Mouse (Mus musculus) MEL (cell line): ENCODE measurements around the gene Psmb10. TPM values are rescaled to one million over a fixed set of nuclear protein-coding genes. Genes with fewer than 3 reads are reported as not detected.

Experiments
- DNase-seq: peaks from one replicate; pipeline ENCODE4 v3.0.0; 2011; ENCODE audit warnings: low read depth, low spot score
- H3K27ac ChIP-seq: 2 replicates; pipeline ENCODE4 v1.5.1; 2012; ENCODE audit warnings: low read depth, mild to moderate bottlenecking, control low read depth, low read length, moderate library complexity; ENCODE audit not compliant: control insufficient read depth
- H3K27me3 ChIP-seq, 2 experiments: fragments of 150-350 bp in 1 of 2; sonication (generic) in 1 of 2; 2 replicates each; pipeline ENCODE4 v1.6.1; 2012; ENCODE audit warnings: low read length in 2 of 2, mild to moderate bottlenecking in 2 of 2, improper control_type of control experiment in 1 of 2, moderate library complexity in 1 of 2; ENCODE audit not compliant: insufficient read depth in 2 of 2, control insufficient read depth in 1 of 2
- H3K36me3 ChIP-seq, 2 experiments: 2 replicates each; pipeline ENCODE4 v1.6.1; 2012 to 2014; ENCODE audit warnings: low read length in 2 of 2, improper control_type of control experiment in 1 of 2, inconsistent platforms in 1 of 2, mild to moderate bottlenecking in 1 of 2; ENCODE audit not compliant: insufficient read depth in 2 of 2, control insufficient read depth in 1 of 2
- H3K4me1 ChIP-seq, 2 experiments: fragments of 150-350 bp in 1 of 2; sonication (generic) in 1 of 2; 2 replicates each; pipeline ENCODE4 v1.6.1; 2012; ENCODE audit warnings: low read length in 2 of 2, improper control_type of control experiment in 1 of 2, mild to moderate bottlenecking in 1 of 2; ENCODE audit not compliant: insufficient read depth in 2 of 2, control insufficient read depth in 1 of 2
- H3K4me3 ChIP-seq, 2 experiments: fragments of 150-350 bp in 1 of 2; sonication (generic) in 1 of 2; 2 replicates each; pipeline ENCODE4 v1.5.1; 2012; ENCODE audit warnings: low read depth in 2 of 2, low read length in 2 of 2, mild to moderate bottlenecking in 2 of 2, moderate library complexity in 2 of 2, control low read depth in 1 of 2, improper control_type of control experiment in 1 of 2; ENCODE audit not compliant: control insufficient read depth in 1 of 2, insufficient read depth in 1 of 2
- H3K79me2 ChIP-seq: 2 replicates; pipeline ENCODE4 v1.6.1; 2012; ENCODE audit warnings: mild to moderate bottlenecking, low read length, moderate library complexity; ENCODE audit not compliant: control insufficient read depth, poor library complexity, insufficient read depth
- H3K9ac ChIP-seq: 2 replicates; pipeline ENCODE4 v1.6.1; 2012; ENCODE audit warnings: low read depth, mild to moderate bottlenecking, control low read depth, low read length, moderate library complexity; ENCODE audit not compliant: control insufficient read depth, poor library complexity, severe bottlenecking
- H3K9me3 ChIP-seq: fragments of 150-350 bp; sonication (generic); replicated peaks from 2 replicates; pipeline ENCODE4 v1.6.1; 2012; ENCODE audit warnings: mild to moderate bottlenecking, low read length, improper control_type of control experiment, moderate library complexity; ENCODE audit not compliant: insufficient read depth
- EP300 ChIP-seq, 2 experiments: IDR thresholded peaks; 2 replicates each; pipeline ENCODE4 v1.6.1; 2011; ENCODE audit warnings: improper control_type of control experiment in 2 of 2, low read length in 2 of 2, low read depth in 1 of 2, mild to moderate bottlenecking in 1 of 2
- GABPA ChIP-seq: IDR thresholded peaks from 2 replicates; pipeline ENCODE4 v1.6.1; 2012; ENCODE audit warnings: low read depth, mild to moderate bottlenecking, inconsistent platforms, low read length, improper control_type of control experiment, moderate library complexity
- MAFK ChIP-seq: IDR thresholded peaks from 2 replicates; pipeline ENCODE4 v1.6.1; 2011; ENCODE audit warnings: low read depth, mild to moderate bottlenecking, low read length, improper control_type of control experiment, borderline replicate concordance
- NRF1 ChIP-seq: IDR thresholded peaks from 2 replicates; pipeline ENCODE4 v1.6.1; 2014; ENCODE audit warnings: low read depth, mild to moderate bottlenecking, inconsistent platforms, low read length, improper control_type of control experiment, moderate library complexity; ENCODE audit not compliant: poor library complexity, insufficient read depth, severe bottlenecking
- SIN3A ChIP-seq: IDR thresholded peaks from 2 replicates; pipeline ENCODE4 v1.6.1; 2012; ENCODE audit warnings: low read length, improper control_type of control experiment, inconsistent platforms
- TBP ChIP-seq: IDR thresholded peaks from 2 replicates; pipeline ENCODE4 v1.8.0; 2011; ENCODE audit warnings: low read depth, low read length, improper control_type of control experiment
- UBTF ChIP-seq: IDR thresholded peaks from 2 replicates; pipeline ENCODE4 v1.6.1; 2012; ENCODE audit warnings: low read depth, mild to moderate bottlenecking, inconsistent platforms, low read length, improper control_type of control experiment, moderate library complexity, borderline replicate concordance; ENCODE audit not compliant: insufficient read depth
- ZKSCAN1 ChIP-seq: IDR thresholded peaks from 2 replicates; pipeline ENCODE4 v1.6.1; 2012; ENCODE audit warnings: low read depth, mild to moderate bottlenecking, inconsistent platforms, low read length, improper control_type of control experiment, moderate library complexity
- polyA plus RNA-seq, 2 experiments: library from polyadenylated mRNA; stranded (reverse) in 1 of 2; unstranded in 1 of 2; fragments of >175 nt in 1 of 2; fragments of >200 nt in 1 of 2; gene quantifications; 2 replicates each; pipeline versions ENCODE4 v1.2.1 to v1.2.4; 2012; ENCODE audit warnings: low replicate concordance in 2 of 2, low read depth in 1 of 2; ENCODE audit not compliant: insufficient read length in 2 of 2, insufficient read depth in 1 of 2, missing spikeins in 1 of 2
- total RNA-seq: library from RNA; depleted of rRNA; stranded (reverse); fragments of 300-350 nt; gene quantifications from 2 replicates; pipeline ENCODE4 v1.2.3, GENCODE M21; 2012; rRNA removed

Gene Psmb10
- total and polyA plus RNA-seq, 3 experiments, result 193 to 275 TPM; not detected in 1

DNA sequence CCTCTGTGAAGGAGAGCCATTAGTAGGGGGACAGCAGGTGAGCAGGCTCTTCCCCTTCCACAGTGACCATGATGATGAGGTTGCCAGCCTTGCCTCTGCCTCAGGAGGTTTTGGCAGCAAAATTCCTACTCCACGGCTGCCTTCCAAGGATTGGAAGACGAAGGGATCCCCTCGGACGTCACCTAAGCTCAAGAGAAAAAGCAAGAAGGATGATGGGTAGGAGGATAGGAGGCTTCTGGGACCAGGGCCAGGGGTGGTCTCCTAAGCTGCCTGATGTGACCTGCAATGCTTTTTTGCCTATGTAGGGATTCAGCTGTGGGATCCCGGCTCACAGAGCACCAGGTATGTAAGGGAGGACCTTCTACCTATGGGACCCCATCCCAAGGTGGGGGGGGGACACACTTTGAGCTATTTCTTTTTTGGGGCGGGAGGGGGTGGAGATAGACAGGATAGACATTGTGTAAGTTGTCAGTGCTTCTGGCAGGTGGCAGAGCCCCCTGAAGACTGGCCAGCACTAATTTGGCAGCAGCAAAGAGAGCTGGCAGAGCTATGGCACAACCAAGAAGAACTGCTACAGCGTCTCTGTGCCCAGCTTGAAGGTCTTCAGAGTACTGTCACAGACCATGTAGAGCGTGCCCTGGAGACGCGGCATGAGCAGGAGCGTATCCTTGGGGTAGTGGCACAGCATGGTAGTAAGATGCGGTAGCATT lies 48.3 kb downstream of the Psmb10 start:
- Histone ChIP-seq H3K4me1 (no peaks in the 10 kb centered on the region), H3K36me3 (peaks cover 0 to 9% of the 10 kb centered on the region in 2 experiments; a peak in 2 of 4 replicates), H3K4me3 (no peak overlapping the region), H3K9me3 (no peaks in the 10 kb centered on the region), H3K27ac (no peak overlapping the region), H3K27me3 (no peaks in the 10 kb centered on the region), H3K79me2 (no peaks in the 10 kb centered on the region), H3K9ac (no peak overlapping the region)
- TF ChIP-seq UBTF (no peak), GABPA (no peak), NRF1 (no peak), TBP (no peak), EP300 (IDR thresholded peaks at IDR 0.05; ENCODE audit: low read depth in 1 of 2, low read length in 2 of 2) (no peak), ZKSCAN1 (no peak), MAFK (no peak), SIN3A (no peak)
- no peak for DNase-seq

Other genes starting within 250 kb of the Psmb10 start
- 7.5 and 9.3 TPM in 2 replicates for gene Acd, start 237.3 kb downstream of the Psmb10 start, total RNA-seq
- gene Acd, start 237.3 kb downstream of the Psmb10 start, polyA plus RNA-seq, result 10 to 100 TPM in 1 of 2 experiments, not detected in 1; 53.9 TPM
- gene Pard6a, start 237.3 kb downstream of the Psmb10 start, total RNA-seq, result 12.3 and 13.7 TPM in 2 replicates
- gene Pard6a, start 237.3 kb downstream of the Psmb10 start, polyA plus RNA-seq, result 10 to 100 TPM in 1 of 2 experiments, not detected in 1; 20.5 TPM
- 0.13 and 0.23 TPM in 2 replicates for gene 4933405L10Rik, start 230.8 kb downstream of the Psmb10 start, total RNA-seq
- gene 4933405L10Rik, start 230.8 kb downstream of the Psmb10 start, polyA plus RNA-seq, result under 1 TPM in 1 of 2 experiments, not detected in 1; 0.42 TPM
- 22.0 TPM in 2 replicates for gene Enkd1, start 230.2 kb downstream of the Psmb10 start, total RNA-seq
- 10 to 100 TPM in 1 of 2 experiments, not detected in 1; 42.6 TPM for gene Enkd1, start 230.2 kb downstream of the Psmb10 start, polyA plus RNA-seq
- 7.0 and 8.3 TPM in 2 replicates for gene Gfod2, start 179.8 kb downstream of the Psmb10 start, total RNA-seq
- gene Gfod2, start 179.8 kb downstream of the Psmb10 start, polyA plus RNA-seq, result 1 to 10 TPM in 1 of 2 experiments, not detected in 1; 7.0 TPM
- gene Ranbp10, start 111.1 kb downstream of the Psmb10 start, total RNA-seq, result 7.4 and 7.7 TPM in 2 replicates
- gene Ranbp10, start 111.1 kb downstream of the Psmb10 start, polyA plus RNA-seq, result 10 to 100 TPM in 1 of 2 experiments, not detected in 1; 22.1 TPM
- gene Tsnaxip1, start 110.7 kb downstream of the Psmb10 start, total RNA-seq, result not detected in 2 replicates
- under 1 TPM in 1 of 2 experiments, not detected in 1; 0.10 TPM for gene Tsnaxip1, start 110.7 kb downstream of the Psmb10 start, polyA plus RNA-seq
- 14.2 and 15.7 TPM in 2 replicates for gene Cenpt, start 85.2 kb downstream of the Psmb10 start, total RNA-seq
- gene Cenpt, start 85.2 kb downstream of the Psmb10 start, polyA plus RNA-seq, result 10 to 100 TPM in 1 of 2 experiments, not detected in 1; 26.5 TPM
- gene Thap11, start 83.3 kb downstream of the Psmb10 start, total RNA-seq, result 41.9 and 48.8 TPM in 2 replicates
- 10 to 100 TPM in 1 of 2 experiments, not detected in 1; 51.4 TPM for gene Thap11, start 83.3 kb downstream of the Psmb10 start, polyA plus RNA-seq
- 167 and 198 TPM in 2 replicates for gene Nutf2, start 77.9 kb downstream of the Psmb10 start, total RNA-seq
- 10 to 100 TPM in 1 of 2 experiments, not detected in 1; 28.0 TPM for gene Nutf2, start 77.9 kb downstream of the Psmb10 start, polyA plus RNA-seq
- gene Edc4, start 57.6 kb downstream of the Psmb10 start, total RNA-seq, result 44.5 and 46.1 TPM in 2 replicates
- 10 to 100 TPM in 1 of 2 experiments, not detected in 1; 72.1 TPM for gene Edc4, start 57.6 kb downstream of the Psmb10 start, polyA plus RNA-seq
- not detected in 2 replicates for gene Nrn1l, start 44.9 kb downstream of the Psmb10 start, total RNA-seq
- gene Nrn1l, start 44.9 kb downstream of the Psmb10 start, polyA plus RNA-seq, result under 1 TPM in 1 of 2 experiments, not detected in 1; 0.39 TPM
- 11.5 and 12.9 TPM in 2 replicates for gene Pskh1, start 38.0 kb downstream of the Psmb10 start, total RNA-seq
- gene Pskh1, start 38.0 kb downstream of the Psmb10 start, polyA plus RNA-seq, result 10 to 100 TPM in 1 of 2 experiments, not detected in 1; 26.2 TPM
- gene Ctrl, start 4.6 kb downstream of the Psmb10 start, total RNA-seq, result 0.69 and 1.5 TPM in 2 replicates
- gene Ctrl, start 4.6 kb downstream of the Psmb10 start, polyA plus RNA-seq, result 1 to 10 TPM in 1 of 2 experiments, not detected in 1; 3.0 TPM
- 0.78 and 1.1 TPM in 2 replicates for gene Lcat, start 4.9 kb upstream of the Psmb10 start, total RNA-seq
- gene Lcat, start 4.9 kb upstream of the Psmb10 start, polyA plus RNA-seq, result 1 to 10 TPM in 1 of 2 experiments, not detected in 1; 2.5 TPM
- 22.2 and 25.6 TPM in 2 replicates for gene Slc12a4, start 27.7 kb upstream of the Psmb10 start, total RNA-seq
- gene Slc12a4, start 27.7 kb upstream of the Psmb10 start, polyA plus RNA-seq, result 10 to 100 TPM in 1 of 2 experiments, not detected in 1; 32.3 TPM
- not detected in 2 replicates for gene Dpep3, start 41.0 kb upstream of the Psmb10 start, total RNA-seq
- under 1 TPM in 1 of 2 experiments, not detected in 1; 0.11 TPM for gene Dpep3, start 41.0 kb upstream of the Psmb10 start, polyA plus RNA-seq
- 8.6 and 9.2 TPM in 2 replicates for gene Dus2, start 52.9 kb upstream of the Psmb10 start, total RNA-seq
- 10 to 100 TPM in 1 of 2 experiments, not detected in 1; 11.9 TPM for gene Dus2, start 52.9 kb upstream of the Psmb10 start, polyA plus RNA-seq
- gene Dpep2nb, start 67.5 kb upstream of the Psmb10 start, total RNA-seq, result not detected in 2 replicates
- under 1 TPM in 1 of 2 experiments, not detected in 1; 0.14 TPM for gene Dpep2nb, start 67.5 kb upstream of the Psmb10 start, polyA plus RNA-seq
- gene Ddx28, start 73.4 kb upstream of the Psmb10 start, total RNA-seq, result 23.4 and 29.9 TPM in 2 replicates
- 10 to 100 TPM in 1 of 2 experiments, not detected in 1; 21.8 TPM for gene Ddx28, start 73.4 kb upstream of the Psmb10 start, polyA plus RNA-seq
- 14.4 and 16.9 TPM in 2 replicates for gene Nfatc3, start 120.4 kb upstream of the Psmb10 start, total RNA-seq
- gene Nfatc3, start 120.4 kb upstream of the Psmb10 start, polyA plus RNA-seq, result 10 to 100 TPM; 50.2 to 59.3 TPM
- 1.3 and 2.3 TPM in 2 replicates for gene Esrp2, start 198.5 kb upstream of the Psmb10 start, total RNA-seq
- gene Esrp2, start 198.5 kb upstream of the Psmb10 start, polyA plus RNA-seq, result 1 to 10 TPM in 1 of 2 experiments, not detected in 1; 4.5 TPM
- 4.0 and 6.2 TPM in 2 replicates for gene Pla2g15, start 212.0 kb upstream of the Psmb10 start, total RNA-seq
- gene Pla2g15, start 212.0 kb upstream of the Psmb10 start, polyA plus RNA-seq, result 1 to 10 TPM in 1 of 2 experiments, not detected in 1; 9.4 TPM
- 26.2 and 34.4 TPM in 2 replicates for gene Slc7a6, start 230.4 kb upstream of the Psmb10 start, total RNA-seq
- 10 to 100 TPM in 1 of 2 experiments, not detected in 1; 48.2 TPM for gene Slc7a6, start 230.4 kb upstream of the Psmb10 start, polyA plus RNA-seq